Mouse (Mus musculus) lung, adult 2 months (tissue): Measurements from ENCODE around the gene Pkp4.

Experiments
- CTCF ChIP-seq: fragments of 200-500 bp; IDR thresholded peaks from 2 replicates; pipeline ENCODE4 v1.5.1; 2011; ENCODE audit warnings: mild to moderate bottlenecking, low read length, control low read depth; ENCODE audit not compliant: insufficient read depth
- POLR2A ChIP-seq: fragments of 200-500 bp; IDR thresholded peaks from 2 replicates; pipeline ENCODE4 v1.6.1; 2011; ENCODE audit warnings: low read depth, mild to moderate bottlenecking, control low read depth, low read length, borderline replicate concordance; ENCODE audit errors: extremely low read depth

DNA sequence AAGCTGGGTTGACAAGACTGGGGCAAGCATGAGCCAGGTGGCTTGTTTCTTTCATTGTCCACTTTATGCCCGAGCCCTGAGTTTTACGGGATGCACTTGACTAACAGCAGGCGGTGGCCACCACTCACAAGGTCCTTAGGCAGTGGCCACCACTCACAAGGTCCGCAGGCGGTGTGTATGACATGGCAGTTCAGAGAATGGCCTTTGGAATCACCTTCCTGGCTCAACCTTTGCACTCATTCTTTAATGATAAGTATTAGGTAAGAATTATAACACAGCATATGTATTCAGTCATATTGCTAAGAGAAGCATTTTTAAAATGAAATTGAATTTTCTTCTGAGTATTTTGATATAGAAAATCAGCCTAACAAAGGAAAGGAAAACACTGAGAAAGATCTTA is 73.3 kb downstream of the Pkp4 start:
- no peak for TF ChIP-seq CTCF
- TF ChIP-seq POLR2A, result no peak
